Mouse (Mus musculus) lung, embryonic 14.5 days (tissue): ENCODE measurements around the gene Zfp42. TPM values are rescaled to one million over a fixed set of nuclear protein-coding genes. Genes with fewer than 3 reads are reported as not detected.
"Not testable (repeated sequence)": the region's sequence is repeated elsewhere in the genome, so short reads cannot be mapped to it uniquely, and the experiment has no call there.

Experiments used
- ATAC-seq: fragments of 200-750 bp; cut with Nextera tagmentation; 2 replicates; pipeline ENCODE4 v1.8.0; 2017; ENCODE audit warnings: mild to moderate bottlenecking, moderate TSS enrichment, moderate library complexity; ENCODE audit not compliant: insufficient read depth
- DNase-seq: peaks from one replicate; pipeline ENCODE4 v3.0.0-alpha.2; 2015
- H3K27ac ChIP-seq: fragments of 300-500 bp; sonication (generic); 2 replicates; pipeline ENCODE4 v1.5.1; 2014; ENCODE audit warnings: low read depth, mild to moderate bottlenecking, moderate library complexity
- H3K27me3 ChIP-seq: fragments of 300-500 bp; sonication (generic); 2 replicates; pipeline ENCODE4 v1.6.1; 2014; ENCODE audit warnings: low read length, control low read depth; ENCODE audit not compliant: insufficient read depth
- H3K36me3 ChIP-seq: fragments of 300-500 bp; sonication (generic); 2 replicates; pipeline ENCODE4 v1.6.1; 2014; ENCODE audit warnings: control low read depth; ENCODE audit not compliant: insufficient read depth
- H3K4me1 ChIP-seq: fragments of 300-500 bp; sonication (generic); 2 replicates; pipeline ENCODE4 v1.6.1; 2014; ENCODE audit warnings: antibody characterized with exemption, control low read depth; ENCODE audit not compliant: insufficient read depth
- H3K4me2 ChIP-seq: fragments of 300-500 bp; sonication (generic); 2 replicates; pipeline ENCODE4 v1.6.1; 2014; ENCODE audit warnings: mild to moderate bottlenecking
- H3K4me3 ChIP-seq: fragments of 300-500 bp; sonication (generic); 2 replicates; pipeline ENCODE4 v1.5.1; 2014; ENCODE audit warnings: low read depth, low read length
- H3K9ac ChIP-seq: fragments of 300-500 bp; sonication (generic); 2 replicates; pipeline ENCODE4 v1.6.1; 2014
- H3K9me3 ChIP-seq: fragments of 300-500 bp; sonication (generic); 2 replicates; pipeline ENCODE4 v1.6.1; 2016; ENCODE audit warnings: low read depth, low read length, control low read depth
- CTCF ChIP-seq: IDR thresholded peaks from 2 replicates; pipeline ENCODE4 v1.5.1; 2016; ENCODE audit warnings: antibody characterized with exemption, low read depth
- WGBS: fragments of 180-500 bp; shearing (Covaris S2); extraction: QIAGEN DNeasy Blood & Tissue Kit; methylation state at CpG from one replicate; pipeline ENCODE4 v1.1.7; 2014; 5-methylcytosine and 5-hydroxymethylcytosine counted together
- polyA plus RNA-seq: library from polyadenylated mRNA; unstranded; fragments of >200 nt; fragmentation: Nextera tagmentation; extraction: Ambion mirVana; gene quantifications from 2 replicates; pipeline ENCODE4 v1.2.1, GENCODE M21; 2014

Gene Zfp42
- polyA plus RNA-seq = not detected in 2 replicates

- Histone ChIP-seq H3K27ac (no peak within 1 kb of the TSS), H3K4me2 (no peak within 1 kb of the TSS), H3K36me3 (no peaks in the 10 kb centered on the region), H3K4me1 (no peaks in the 10 kb centered on the region), H3K9me3 (peaks cover 5% of the 10 kb centered on the region; the same call in 1 of the 2 replicates), H3K9ac (no peak within 1 kb of the TSS), H3K27me3 (no peaks in the 10 kb centered on the region), H3K4me3 (no peak within 1 kb of the TSS)
- TF ChIP-seq CTCF = no peak
- no peak for DNase-seq
- ATAC-seq = no peak
- 26% methylated on average over 14 of the region's 14 CpGs for WGBS
These were observed at the start of gene Zfp42 for GRCm38 (mm10) chr8:43306896-43307295. Gene Zfp42, minus strand, starts transcription at chr8:43306980.

GRCm38 (mm10) chr8:43356069-43356770 lies 49.4 kb upstream of the Zfp42 start:
- H3K9me3 ChIP-seq = no peaks in the 10 kb centered on the region
- no peak overlapping the region for H3K27ac ChIP-seq
- DNase-seq = no peak
- no peaks in the 10 kb centered on the region for H3K27me3 ChIP-seq
- H3K4me3 ChIP-seq = no peak overlapping the region
- no peak for TF ChIP-seq CTCF
- ATAC-seq = no peak
- no peak overlapping the region for H3K9ac ChIP-seq
- H3K4me2 ChIP-seq = no peak overlapping the region
- no peaks in the 10 kb centered on the region for H3K36me3 ChIP-seq
- no peaks in the 10 kb centered on the region for H3K4me1 ChIP-seq
- WGBS = 34% methylated on average over 12 of the region's 12 CpGs

GRCm38 (mm10) chr8:43352241-43352640 lies 45.5 kb upstream of the Zfp42 start:
- not testable (repeated sequence) for H3K27me3 ChIP-seq, H3K9ac ChIP-seq, DNase-seq, H3K4me2 ChIP-seq, H3K9me3 ChIP-seq, H3K4me1 ChIP-seq, H3K36me3 ChIP-seq, H3K27ac ChIP-seq, ATAC-seq, H3K4me3 ChIP-seq

- H3K9ac ChIP-seq = no peak overlapping the region
- 74% methylated on average over 5 of the region's 5 CpGs for WGBS
- no peak for ATAC-seq
These were observed 31.8 kb upstream of the Zfp42 start for GRCm38 (mm10) chr8:43338555-43338954.

GRCm38 (mm10) chr8:43333465-43333864 lies 26.7 kb upstream of the Zfp42 start:
- Histone ChIP-seq H3K36me3 (no peaks in the 10 kb centered on the region), H3K9me3 (no peaks in the 10 kb centered on the region), H3K4me2 (no peak overlapping the region), H3K27ac (no peak overlapping the region), H3K27me3 (no peaks in the 10 kb centered on the region), H3K4me3 (no peak overlapping the region), H3K4me1 (no peaks in the 10 kb centered on the region), H3K9ac (no peak overlapping the region)
- ATAC-seq (no peak), DNase-seq (peak; percentile 30)
- TF ChIP-seq CTCF = peak; percentile 41
- WGBS = 67% methylated on average over 4 of the region's 4 CpGs

More at GRCm38 (mm10) chr8:43338555-43338954, 31.8 kb upstream of the Zfp42 start:
- Histone ChIP-seq H3K9me3 (no peaks in the 10 kb centered on the region), H3K4me3 (no peak overlapping the region), H3K36me3 (no peaks in the 10 kb centered on the region), H3K27me3 (no peaks in the 10 kb centered on the region), H3K4me1 (no peaks in the 10 kb centered on the region), H3K4me2 (no peak overlapping the region), H3K27ac (no peak overlapping the region)
- no peak for TF ChIP-seq CTCF
- no peak for DNase-seq

- H3K27me3 ChIP-seq = no peaks in the 10 kb centered on the region
- H3K9me3 ChIP-seq = no peaks in the 10 kb centered on the region
- no peaks in the 10 kb centered on the region for H3K36me3 ChIP-seq
- no peak overlapping the region for H3K27ac ChIP-seq
- no peak for TF ChIP-seq CTCF
- no peak for DNase-seq
- no peak overlapping the region for H3K4me3 ChIP-seq
- WGBS = 92% methylated on average over 7 of the region's 7 CpGs
- no peak for ATAC-seq
- no peaks in the 10 kb centered on the region for H3K4me1 ChIP-seq
- no peak overlapping the region for H3K4me2 ChIP-seq
- H3K9ac ChIP-seq = no peak overlapping the region
These were observed 24.9 kb upstream of the Zfp42 start for GRCm38 (mm10) chr8:43331657-43332056.

- no peaks in the 10 kb centered on the region for H3K4me1 ChIP-seq
- no peaks in the 10 kb centered on the region for H3K27me3 ChIP-seq
- TF ChIP-seq CTCF = no peak
- no peak for ATAC-seq
- WGBS = 89% methylated on average over 21 of the region's 21 CpGs
- H3K9ac ChIP-seq = no peak overlapping the region
- no peaks in the 10 kb centered on the region for H3K36me3 ChIP-seq
- no peak for DNase-seq
- no peaks in the 10 kb centered on the region for H3K9me3 ChIP-seq
- H3K4me2 ChIP-seq = no peak overlapping the region
- no peak overlapping the region for H3K27ac ChIP-seq
- H3K4me3 ChIP-seq = no peak overlapping the region
These were observed 23.3 kb upstream of the Zfp42 start for GRCm38 (mm10) chr8:43329913-43330705.
